Mouse (Mus musculus): ENCODE data around the gene Zfp740.
"Not testable (repeated sequence)": the region's sequence is repeated elsewhere in the genome, so short reads cannot be mapped to it uniquely, and the experiment has no call there.

The Zfp740 gene

GRCm38 (mm10) chr15:102202971-102203834 lies at the start of gene Zfp740:
Zfp740 (plus strand) TSS chr15:102203249.
- in situ Hi-C loops (cut with MboI, MseI) = no loop called here

- in situ Hi-C loops (cut with MboI, MseI) = not testable (repeated sequence)
These were observed 48.0 kb upstream of the Zfp740 start for GRCm38 (mm10) chr15:102155006-102155405.

GRCm38 (mm10) chr15:102156836-102157235 lies 46.2 kb upstream of the Zfp740 start:
- in situ Hi-C loops (cut with MboI, MseI) = no loop called here

- in situ Hi-C loops (cut with MboI, MseI) = no loop called here
These were observed 42.5 kb upstream of the Zfp740 start for GRCm38 (mm10) chr15:102160415-102161060.

- in situ Hi-C loops (cut with MboI, MseI) = no loop called here
These were observed 39.0 kb upstream of the Zfp740 start for GRCm38 (mm10) chr15:102163900-102164693.

- in situ Hi-C loops (cut with MboI, MseI) = no loop called here
These were observed 37.5 kb upstream of the Zfp740 start for GRCm38 (mm10) chr15:102165468-102166100.

- in situ Hi-C loops (cut with MboI, MseI) = no loop called here
These were observed 35.4 kb upstream of the Zfp740 start for GRCm38 (mm10) chr15:102167620-102168021.

- in situ Hi-C loops (cut with MboI, MseI) = no loop called here
These were observed 34.0 kb upstream of the Zfp740 start for GRCm38 (mm10) chr15:102169064-102169463.

GRCm38 (mm10) chr15:102173581-102173980 lies 29.5 kb upstream of the Zfp740 start:
- in situ Hi-C loops (cut with MboI, MseI) = loop anchor here (10.0 kb wide), 1 partner anchor 289 kb away; no protein-coding TSS in a partner anchor

GRCm38 (mm10) chr15:102175736-102176319 lies 27.2 kb upstream of the Zfp740 start:
- in situ Hi-C loops (cut with MboI, MseI) = loop anchor here (10.0 kb wide), 1 partner anchor 291 kb away; no protein-coding TSS in a partner anchor

GRCm38 (mm10) chr15:102176571-102177316 lies 26.3 kb upstream of the Zfp740 start:
- in situ Hi-C loops (cut with MboI, MseI) = loop anchor here (10.0 kb wide), 1 partner anchor 292 kb away; no protein-coding TSS in a partner anchor

- in situ Hi-C loops (cut with MboI, MseI) = loop anchor here (10.0 kb wide), 1 partner anchor 293 kb away; no protein-coding TSS in a partner anchor
These were observed 25.6 kb upstream of the Zfp740 start for GRCm38 (mm10) chr15:102177417-102177816.

- in situ Hi-C loops (cut with MboI, MseI) = loop anchor here (10.0 kb wide), 1 partner anchor 293 kb away; no protein-coding TSS in a partner anchor
These were observed 24.8 kb upstream of the Zfp740 start for GRCm38 (mm10) chr15:102178279-102178678.

- in situ Hi-C loops (cut with MboI, MseI) = loop anchor here (10.0 kb wide), 1 partner anchor 294 kb away; no protein-coding TSS in a partner anchor
These were observed 23.9 kb upstream of the Zfp740 start for GRCm38 (mm10) chr15:102179106-102179505.

GRCm38 (mm10) chr15:102179924-102180323 lies 23.1 kb upstream of the Zfp740 start:
- in situ Hi-C loops (cut with MboI, MseI) = loop anchor here (10.0 kb wide), 1 partner anchor 295 kb away; no protein-coding TSS in a partner anchor

- in situ Hi-C loops (cut with MboI, MseI) = no loop called here
These were observed 20.0 kb upstream of the Zfp740 start for GRCm38 (mm10) chr15:102183076-102183475.

GRCm38 (mm10) chr15:102186239-102186638 lies 16.8 kb upstream of the Zfp740 start:
- in situ Hi-C loops (cut with MboI, MseI) = no loop called here

GRCm38 (mm10) chr15:102188096-102188495 lies 15.0 kb upstream of the Zfp740 start:
- in situ Hi-C loops (cut with MboI, MseI) = no loop called here

- in situ Hi-C loops (cut with MboI, MseI) = no loop called here
These were observed 14.2 kb upstream of the Zfp740 start for GRCm38 (mm10) chr15:102188883-102189282.

- in situ Hi-C loops (cut with MboI, MseI) = no loop called here
These were observed 11.3 kb upstream of the Zfp740 start for GRCm38 (mm10) chr15:102191699-102192098.
